Mouse (Mus musculus) forebrain, embryonic 14.5 days (tissue): Measurements from ENCODE around the gene Rcan2. TPM values are rescaled to one million over a fixed set of nuclear protein-coding genes. Genes with fewer than 3 reads are reported as not detected.

Experiments
- ATAC-seq: fragments of 200-750 bp; cut with Nextera tagmentation; 2 replicates; pipeline ENCODE4 v1.8.0; 2017; ENCODE audit warnings: mild to moderate bottlenecking, moderate library complexity
- DNase-seq: peaks from one replicate; pipeline ENCODE4 v3.0.0-alpha.2; 2015; ENCODE audit warnings: low spot score
- H3K27ac ChIP-seq: fragments of 300-500 bp; sonication (generic); 2 replicates; pipeline ENCODE4 v1.5.1; 2014; ENCODE audit warnings: low read depth, mild to moderate bottlenecking, control low read depth, low read length, moderate library complexity
- H3K27me3 ChIP-seq: fragments of 300-500 bp; sonication (generic); replicated peaks from 2 replicates; pipeline ENCODE4 v1.6.1; 2014; ENCODE audit warnings: low read length, control low read depth, mixed read lengths; ENCODE audit not compliant: control insufficient read depth, insufficient read depth
- H3K36me3 ChIP-seq: fragments of 300-500 bp; sonication (generic); 2 replicates; pipeline ENCODE4 v1.6.1; 2014; ENCODE audit warnings: low read length, control low read depth; ENCODE audit not compliant: control insufficient read depth, insufficient read depth
- H3K4me1 ChIP-seq: fragments of 300-500 bp; sonication (generic); 2 replicates; pipeline ENCODE4 v1.6.1; 2014; ENCODE audit warnings: antibody characterized with exemption, low read length, control low read depth; ENCODE audit not compliant: control insufficient read depth, insufficient read depth
- H3K4me2 ChIP-seq: fragments of 300-500 bp; sonication (generic); 2 replicates; pipeline ENCODE4 v1.6.1; 2014; ENCODE audit warnings: mild to moderate bottlenecking, control low read depth, low read length
- H3K4me3 ChIP-seq: fragments of 300-500 bp; sonication (generic); 2 replicates; pipeline ENCODE4 v1.5.1; 2014; ENCODE audit warnings: low read depth, low read length, control low read depth
- H3K9ac ChIP-seq: fragments of 300-500 bp; sonication (generic); 2 replicates; pipeline ENCODE4 v1.6.1; 2014; ENCODE audit warnings: mild to moderate bottlenecking, low read length, control low read depth, moderate library complexity
- H3K9me3 ChIP-seq: fragments of 300-500 bp; sonication (generic); replicated peaks from 2 replicates; pipeline ENCODE4 v1.6.1; 2016; ENCODE audit warnings: low read length, control low read depth, mixed read lengths; ENCODE audit not compliant: control insufficient read depth
- WGBS: fragments of 180-500 bp; shearing (Covaris S2); extraction: QIAGEN DNeasy Blood & Tissue Kit; methylation state at CpG from one replicate; pipeline ENCODE4 v1.1.7; 2014; 5-methylcytosine and 5-hydroxymethylcytosine counted together
- polyA plus RNA-seq: library from polyadenylated mRNA; unstranded; fragments of >200 nt; fragmentation: Nextera tagmentation; extraction: Ambion mirVana; gene quantifications from 2 replicates; pipeline ENCODE4 v1.2.1, GENCODE M21; 2014

Rcan2 gene
- polyA plus RNA-seq, 1 experiment from 2014 or later, result 20.2 TPM

GRCm38 (mm10) chr17:44076051-44076680 lies 275.0 kb downstream of the Rcan2 start:
- 61% methylated on average over 6 of the region's 6 CpGs for WGBS
- Histone ChIP-seq H3K36me3 (no peaks in the 10 kb centered on the region), H3K4me1 (peaks cover 6% of the 10 kb centered on the region; the same call in 1 of the 2 replicates), H3K27ac (no peak overlapping the region), H3K9ac (no peak overlapping the region), H3K4me2 (no peak overlapping the region), H3K4me3 (no peak overlapping the region), H3K27me3 (no peaks in the 10 kb centered on the region), H3K9me3 (no peaks in the 10 kb centered on the region)
- DNase-seq (peak; percentile 52), ATAC-seq (no peak)

- ATAC-seq (no peak), DNase-seq (no peak)
- no peak overlapping the region for H3K27ac ChIP-seq
- H3K4me1 ChIP-seq, result peaks cover 12% of the 10 kb centered on the region; the same call in 1 of the 2 replicates
- no peak overlapping the region for H3K4me3 ChIP-seq
- H3K9me3 ChIP-seq, result no peaks in the 10 kb centered on the region
- no peak overlapping the region for H3K9ac ChIP-seq
- WGBS, result 78% methylated on average over 12 of the region's 12 CpGs
- no peaks in the 10 kb centered on the region for H3K27me3 ChIP-seq
- 0 out of 2 replicates have a peak, but pooled peaks cover 3% of the 10 kb centered on the region for H3K36me3 ChIP-seq
- H3K4me2 ChIP-seq, result no peak overlapping the region
Observed at GRCm38 (mm10) chr17:44077146-44077842, 276.1 kb downstream of the Rcan2 start.

- no peak for DNase-seq
- Histone ChIP-seq H3K4me1 (peaks cover 15% of the 10 kb centered on the region; the same call in 1 of the 2 replicates), H3K27ac (no peak overlapping the region)
Observed at GRCm38 (mm10) chr17:44077843-44078160, 276.7 kb downstream of the Rcan2 start.

GRCm38 (mm10) chr17:44078631-44079350 lies 277.6 kb downstream of the Rcan2 start, which contains the start of gene Enpp5:
Gene Enpp5 (plus strand): TSS chr17:44078813.
- peak within 1 kb of the TSS; percentile 60 for H3K4me2 ChIP-seq
- ATAC-seq, result peak; percentile 99
- H3K27ac ChIP-seq, result peak within 1 kb of the TSS; percentile 81
- peak within 1 kb of the TSS; percentile 41 for H3K4me3 ChIP-seq
- H3K4me1 ChIP-seq, result peaks cover 15% of the 10 kb centered on the region; the same call in 1 of the 2 replicates
- H3K9me3 ChIP-seq, result no peaks in the 10 kb centered on the region
- H3K9ac ChIP-seq, result peak within 1 kb of the TSS; percentile 71
- peaks cover 7% of the 10 kb centered on the region for H3K36me3 ChIP-seq
- peak; percentile 95 for DNase-seq
- under 1% methylated on average over 31 of the region's 31 CpGs for WGBS
- no peaks in the 10 kb centered on the region for H3K27me3 ChIP-seq

More at GRCm38 (mm10) chr17:44077843-44078160, 276.7 kb downstream of the Rcan2 start:
- ATAC-seq, result no peak
- 63% methylated on average over 2 of the region's 2 CpGs for WGBS
- Histone ChIP-seq H3K4me3 (no peak overlapping the region), H3K9ac (no peak overlapping the region), H3K9me3 (no peaks in the 10 kb centered on the region), H3K36me3 (peaks cover 3% of the 10 kb centered on the region; the same call in 1 of the 2 replicates), H3K4me2 (no peak overlapping the region), H3K27me3 (no peaks in the 10 kb centered on the region)

- H3K4me3 ChIP-seq, result no peak overlapping the region
- H3K4me1 ChIP-seq, result peaks cover 15% of the 10 kb centered on the region; the same call in 1 of the 2 replicates
- no peaks in the 10 kb centered on the region for H3K27me3 ChIP-seq
- H3K4me2 ChIP-seq, result no peak overlapping the region
- H3K36me3 ChIP-seq, result peaks cover 22% of the 10 kb centered on the region
- H3K9ac ChIP-seq, result no peak overlapping the region
- DNase-seq (no peak), ATAC-seq (no peak)
- WGBS, result 96% methylated on average over 4 of the region's 4 CpGs
- H3K27ac ChIP-seq, result no peak overlapping the region
- no peaks in the 10 kb centered on the region for H3K9me3 ChIP-seq
Observed at GRCm38 (mm10) chr17:44083156-44083555, 282.0 kb downstream of the Rcan2 start.

- WGBS, result 94% methylated on average over 3 of the region's 3 CpGs
- no peak for ATAC-seq
- peaks cover 19% of the 10 kb centered on the region for H3K36me3 ChIP-seq
Observed at GRCm38 (mm10) chr17:44088226-44088625, 287.1 kb downstream of the Rcan2 start.

More at GRCm38 (mm10) chr17:44088226-44088625, 287.1 kb downstream of the Rcan2 start:
- H3K9me3 ChIP-seq, result no peaks in the 10 kb centered on the region
- no peaks in the 10 kb centered on the region for H3K27me3 ChIP-seq
- no peak overlapping the region for H3K4me3 ChIP-seq
- H3K4me1 ChIP-seq, result no peaks in the 10 kb centered on the region
- H3K27ac ChIP-seq, result no peak overlapping the region
- DNase-seq, result no peak
- no peak overlapping the region for H3K9ac ChIP-seq
- H3K4me2 ChIP-seq, result no peak overlapping the region

Other genes starting within 250 kb of the Rcan2 start
- gene Pla2g7, start 233.3 kb upstream of the Rcan2 start, polyA plus RNA-seq, result 4.0 and 7.3 TPM in 2 replicates
- gene Tdrd6, start 171.1 kb upstream of the Rcan2 start, polyA plus RNA-seq, result 0.11 and 0.16 TPM in 2 replicates
- 31.6 and 46.1 TPM in 2 replicates for gene Slc25a27, start 134.1 kb upstream of the Rcan2 start, polyA plus RNA-seq
- gene Cyp39a1, start 133.9 kb upstream of the Rcan2 start, polyA plus RNA-seq, result 16.0 and 16.5 TPM in 2 replicates